Mouse (Mus musculus): ENCODE data around the gene Mios. TPM values are rescaled to one million over a fixed set of nuclear protein-coding genes. Genes with fewer than 3 reads are reported as not detected.

Mios gene
- polyA plus RNA-seq, 1 experiment from 2014 or later = 23.5 TPM

DNA sequence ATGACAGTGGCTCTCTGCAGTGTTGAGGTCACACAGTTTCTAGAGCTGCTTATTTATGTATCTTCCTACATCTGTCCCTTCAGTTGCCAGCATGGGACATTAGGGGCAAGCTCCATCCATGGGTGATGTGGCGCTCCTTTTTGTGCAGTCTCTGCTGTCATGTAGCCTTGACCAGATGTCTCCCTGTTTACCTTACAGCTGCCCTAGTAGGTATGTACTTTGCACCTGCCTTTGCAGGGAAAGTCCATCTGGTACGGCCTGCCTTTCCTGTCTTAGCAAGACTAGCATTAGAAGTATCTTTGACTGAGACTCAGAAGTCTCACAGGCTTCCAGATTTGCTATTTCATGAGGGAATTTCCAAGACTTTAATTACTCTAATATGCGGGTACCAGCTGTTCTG is 62.0 kb downstream of the Mios start:
- ATAC-seq (ENCODE audit: low read depth) = no peak
- Histone ChIP-seq H3K4me1 (replicated peaks; ENCODE audit: control insufficient read depth, insufficient read depth, low read length) (no peaks in the 10 kb centered on the region), H3K27ac (ENCODE audit: low read length) (no peak overlapping the region), H3K4me3 (ENCODE audit: low read length) (no peak overlapping the region), H3K36me3 (ENCODE audit: control insufficient read depth, insufficient read depth, low read length) (no peaks in the 10 kb centered on the region; the same call in 1 of the 2 replicates), H3K27me3 (ENCODE audit: control insufficient read depth, insufficient read depth, low read depth, low read length) (no peaks in the 10 kb centered on the region), H3K4me2 (ENCODE audit: low read depth, low read length) (no peak overlapping the region), H3K9me3 (ENCODE audit: control insufficient read depth, low read length) (no peaks in the 10 kb centered on the region), H3K9ac (ENCODE audit: low read length) (no peak overlapping the region)
- 82% methylated on average over 3 of the region's 3 CpGs for WGBS

- H3K4me2 ChIP-seq (ENCODE audit: low read depth, low read length) = no peak overlapping the region
- 0 out of 2 replicates have a peak, but pooled peaks have one; percentile 15 for ATAC-seq (ENCODE audit: low read depth)
- H3K36me3 ChIP-seq (ENCODE audit: control insufficient read depth, insufficient read depth, low read length) = peaks cover 3% of the 10 kb centered on the region
- no peaks in the 10 kb centered on the region for H3K27me3 ChIP-seq (ENCODE audit: control insufficient read depth, insufficient read depth, low read depth, low read length)
- H3K4me3 ChIP-seq (ENCODE audit: low read length) = no peak overlapping the region
- H3K27ac ChIP-seq (ENCODE audit: low read length) = 0 out of 2 replicates have a peak overlapping the region, but pooled peaks have one; percentile 6
- no peaks in the 10 kb centered on the region for H3K4me1 ChIP-seq (replicated peaks; ENCODE audit: control insufficient read depth, insufficient read depth, low read length)
- WGBS = 27% methylated on average over 6 of the region's 6 CpGs
- no peak overlapping the region for H3K9ac ChIP-seq (ENCODE audit: low read length)
- H3K9me3 ChIP-seq (ENCODE audit: control insufficient read depth, low read length) = no peaks in the 10 kb centered on the region; the same call in 1 of the 2 replicates
Measured at GRCm38 (mm10) chr6:8274387-8275054, 65.5 kb downstream of the Mios start.

GRCm38 (mm10) chr6:8275098-8275497 is 66.1 kb downstream of the Mios start:
- Histone ChIP-seq H3K27ac (ENCODE audit: low read length) (no peak overlapping the region), H3K4me1 (replicated peaks; ENCODE audit: control insufficient read depth, insufficient read depth, low read length) (no peaks in the 10 kb centered on the region), H3K4me2 (ENCODE audit: low read depth, low read length) (no peak overlapping the region), H3K9ac (ENCODE audit: low read length) (no peak overlapping the region), H3K27me3 (ENCODE audit: control insufficient read depth, insufficient read depth, low read depth, low read length) (no peaks in the 10 kb centered on the region), H3K36me3 (ENCODE audit: control insufficient read depth, insufficient read depth, low read length) (peaks cover 3% of the 10 kb centered on the region), H3K4me3 (ENCODE audit: low read length) (no peak overlapping the region), H3K9me3 (ENCODE audit: control insufficient read depth, low read length) (no peaks in the 10 kb centered on the region; the same call in 1 of the 2 replicates)
- ATAC-seq (ENCODE audit: low read depth) = peak; percentile 49; the same call in 1 of the 2 replicates
- WGBS = 5% methylated on average over 1 of the region's 1 CpGs

DNA sequence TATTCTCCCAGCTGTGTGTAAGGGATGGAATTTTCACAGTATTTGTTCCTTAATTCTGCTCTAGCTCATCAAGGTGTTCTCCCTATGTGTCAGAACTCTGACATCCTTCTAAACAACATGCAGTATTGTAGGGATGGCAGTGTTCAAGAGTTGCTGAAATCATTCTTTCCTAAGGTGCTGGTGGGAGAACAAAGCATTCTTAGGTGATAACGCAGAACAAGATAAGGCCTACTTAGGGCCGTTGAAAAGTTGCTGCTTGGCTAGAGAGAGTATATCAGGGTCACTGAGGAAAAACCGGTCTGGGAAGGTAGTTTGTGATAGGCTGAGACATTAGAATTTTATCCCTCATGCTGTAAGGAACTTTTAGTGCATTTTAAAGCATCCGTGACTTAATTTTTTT is 67.4 kb downstream of the Mios start:
- Histone ChIP-seq H3K27ac (ENCODE audit: low read length) (no peak overlapping the region), H3K4me2 (ENCODE audit: low read depth, low read length) (no peak overlapping the region), H3K36me3 (ENCODE audit: control insufficient read depth, insufficient read depth, low read length) (peaks cover 3% of the 10 kb centered on the region; the same call in 1 of the 2 replicates), H3K27me3 (ENCODE audit: control insufficient read depth, insufficient read depth, low read depth, low read length) (no peaks in the 10 kb centered on the region), H3K9me3 (ENCODE audit: control insufficient read depth, low read length) (no peaks in the 10 kb centered on the region; the same call in 1 of the 2 replicates), H3K9ac (ENCODE audit: low read length) (no peak overlapping the region), H3K4me3 (ENCODE audit: low read length) (no peak overlapping the region), H3K4me1 (replicated peaks; ENCODE audit: control insufficient read depth, insufficient read depth, low read length) (no peaks in the 10 kb centered on the region)
- ATAC-seq (ENCODE audit: low read depth) = peak; percentile 57; the same call in 1 of the 2 replicates
- 42% methylated on average over 4 of the region's 4 CpGs for WGBS

GRCm38 (mm10) chr6:8278426-8279002 is 69.5 kb downstream of the Mios start:
- H3K4me3 ChIP-seq (ENCODE audit: low read length) = no peak overlapping the region
- H3K9ac ChIP-seq (ENCODE audit: low read length) = no peak overlapping the region
- ATAC-seq (ENCODE audit: low read depth) = no peak
- peaks cover 3% of the 10 kb centered on the region; the same call in 1 of the 2 replicates for H3K36me3 ChIP-seq (ENCODE audit: control insufficient read depth, insufficient read depth, low read length)
- H3K27me3 ChIP-seq (ENCODE audit: control insufficient read depth, insufficient read depth, low read depth, low read length) = no peaks in the 10 kb centered on the region
- 80% methylated on average over 5 of the region's 5 CpGs for WGBS
- no peak overlapping the region for H3K4me2 ChIP-seq (ENCODE audit: low read depth, low read length)
- no peak overlapping the region for H3K27ac ChIP-seq (ENCODE audit: low read length)
- no peaks in the 10 kb centered on the region; the same call in 1 of the 2 replicates for H3K9me3 ChIP-seq (ENCODE audit: control insufficient read depth, low read length)
- H3K4me1 ChIP-seq (replicated peaks; ENCODE audit: control insufficient read depth, insufficient read depth, low read length) = no peaks in the 10 kb centered on the region

- Histone ChIP-seq H3K9me3 (ENCODE audit: control insufficient read depth, low read length) (no peaks in the 10 kb centered on the region; the same call in 1 of the 2 replicates), H3K4me3 (ENCODE audit: low read length) (no peak overlapping the region), H3K4me1 (replicated peaks; ENCODE audit: control insufficient read depth, insufficient read depth, low read length) (0 out of 2 replicates have a peak, but pooled peaks cover 4% of the 10 kb centered on the region), H3K27ac (ENCODE audit: low read length) (no peak overlapping the region), H3K36me3 (ENCODE audit: control insufficient read depth, insufficient read depth, low read length) (peaks cover 5% of the 10 kb centered on the region; the same call in 1 of the 2 replicates), H3K4me2 (ENCODE audit: low read depth, low read length) (no peak overlapping the region), H3K27me3 (ENCODE audit: control insufficient read depth, insufficient read depth, low read depth, low read length) (no peaks in the 10 kb centered on the region), H3K9ac (ENCODE audit: low read length) (no peak overlapping the region)
- 77% methylated on average over 4 of the region's 4 CpGs for WGBS
- ATAC-seq (ENCODE audit: low read depth) = no peak
Measured at GRCm38 (mm10) chr6:8283255-8283654, 74.2 kb downstream of the Mios start.

DNA sequence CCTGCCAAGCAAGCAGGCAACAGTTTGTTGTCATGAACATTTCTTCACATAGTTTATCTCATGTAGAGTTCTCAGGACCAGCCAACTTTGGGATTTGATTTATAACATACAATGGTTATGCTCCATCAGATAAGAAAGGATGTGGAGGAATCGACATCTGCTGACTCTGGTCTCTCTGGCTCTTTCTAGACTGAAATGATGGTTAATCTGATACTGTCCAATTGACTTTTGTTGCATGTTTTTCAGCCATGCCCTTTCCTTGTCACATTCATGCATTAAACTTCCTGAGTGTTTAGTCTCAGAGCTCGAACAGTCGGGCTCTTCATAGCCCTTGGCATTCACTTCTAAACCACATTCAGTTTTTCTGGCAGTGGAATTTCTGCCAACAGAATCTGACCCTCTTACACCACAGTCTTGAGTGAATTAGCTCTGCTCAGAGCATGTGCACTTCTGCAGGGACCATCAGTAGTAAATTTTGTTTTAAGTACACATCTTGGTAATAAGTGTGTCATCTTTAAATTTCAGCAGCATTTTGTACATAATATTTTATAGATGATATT is 76.5 kb downstream of the Mios start:
- 0 out of 2 replicates have a peak, but pooled peaks cover 4% of the 10 kb centered on the region for H3K4me1 ChIP-seq (replicated peaks; ENCODE audit: control insufficient read depth, insufficient read depth, low read length)
- no peak overlapping the region for H3K9ac ChIP-seq (ENCODE audit: low read length)
- no peak overlapping the region for H3K4me2 ChIP-seq (ENCODE audit: low read depth, low read length)
- 39% methylated on average over 3 of the region's 3 CpGs for WGBS
- H3K27ac ChIP-seq (ENCODE audit: low read length) = no peak overlapping the region; the same call in 1 of the 2 replicates
- H3K9me3 ChIP-seq (ENCODE audit: control insufficient read depth, low read length) = no peaks in the 10 kb centered on the region
- H3K4me3 ChIP-seq (ENCODE audit: low read length) = no peak overlapping the region
- peak; percentile 52 for ATAC-seq (ENCODE audit: low read depth)
- no peaks in the 10 kb centered on the region for H3K27me3 ChIP-seq (ENCODE audit: control insufficient read depth, insufficient read depth, low read depth, low read length)
- H3K36me3 ChIP-seq (ENCODE audit: control insufficient read depth, insufficient read depth, low read length) = 0 out of 2 replicates have a peak, but pooled peaks cover 2% of the 10 kb centered on the region

Measured in lung, embryonic 16.5 days (tissue).